Mouse (Mus musculus) ES-E14 (cell line): Measurements from ENCODE around the gene Kcnj10. TPM values are rescaled to one million over a fixed set of nuclear protein-coding genes. Genes with fewer than 3 reads are reported as not detected.

Source experiments
- DNase-seq: peaks from one replicate; pipeline ENCODE4 v3.0.0-alpha.2; 2013; ENCODE audit warnings: low read depth, low spot score
- H3K27ac ChIP-seq: 2 replicates; pipeline ENCODE4 v1.5.1; 2012; ENCODE audit warnings: low read depth, mild to moderate bottlenecking, low read length, moderate library complexity, mixed read lengths; ENCODE audit not compliant: poor library complexity, insufficient read depth, severe bottlenecking
- H3K36me3 ChIP-seq: 2 replicates; pipeline ENCODE4 v1.6.1; 2012; ENCODE audit warnings: mild to moderate bottlenecking, low read length, moderate library complexity, mixed read lengths; ENCODE audit not compliant: control insufficient read depth, poor library complexity, insufficient read depth, severe bottlenecking
- H3K4me1 ChIP-seq, 2 experiments: fragments of 150-350 bp in 1 of 2; sonication (generic) in 1 of 2; 2 replicates each; pipeline ENCODE4 v1.6.1; 2012; ENCODE audit warnings: low read length in 2 of 2, mild to moderate bottlenecking in 1 of 2, mixed read lengths in 1 of 2; ENCODE audit not compliant: control insufficient read depth in 2 of 2, insufficient read depth in 2 of 2, poor library complexity in 1 of 2
- H3K4me3 ChIP-seq, 2 experiments: fragments of 150-350 bp in 1 of 2; sonication (generic) in 1 of 2; 2 replicates each; pipeline ENCODE4 v1.5.1; 2012; ENCODE audit warnings: low read length in 2 of 2, low read depth in 1 of 2, mild to moderate bottlenecking in 1 of 2, mixed read lengths in 1 of 2; ENCODE audit not compliant: insufficient read depth in 1 of 2, poor library complexity in 1 of 2, severe bottlenecking in 1 of 2
- H3K9ac ChIP-seq: 2 replicates; pipeline ENCODE4 v1.6.1; 2012; ENCODE audit warnings: low read depth, mild to moderate bottlenecking, low read length, mixed read lengths; ENCODE audit not compliant: poor library complexity, insufficient read depth, severe bottlenecking
- H3K9me3 ChIP-seq: fragments of 150-350 bp; sonication (generic); 2 replicates; pipeline ENCODE4 v1.6.1; 2012; ENCODE audit warnings: low read depth, mild to moderate bottlenecking, low read length; ENCODE audit not compliant: control insufficient read depth, insufficient read depth
- CHD2 ChIP-seq: IDR thresholded peaks from 2 replicates; pipeline ENCODE4 v1.6.1; 2014; ENCODE audit warnings: mild to moderate bottlenecking, low read depth, low read length, inconsistent platforms
- HCFC1 ChIP-seq: IDR thresholded peaks from 2 replicates; pipeline ENCODE4 v1.6.1; 2012; ENCODE audit warnings: low read length, inconsistent platforms, borderline replicate concordance; ENCODE audit not compliant: insufficient read depth
- MAFK ChIP-seq: IDR thresholded peaks from 2 replicates; pipeline ENCODE4 v1.6.1; 2014; ENCODE audit warnings: mild to moderate bottlenecking, low read depth, low read length, inconsistent platforms; ENCODE audit not compliant: insufficient read depth
- ZC3H11A ChIP-seq: IDR thresholded peaks from 2 replicates; pipeline ENCODE4 v1.6.1; 2012; ENCODE audit warnings: low read depth, mild to moderate bottlenecking, inconsistent platforms, low read length, borderline replicate concordance
- ZNF384 ChIP-seq: IDR thresholded peaks from 2 replicates; pipeline ENCODE4 v1.6.1; 2012; ENCODE audit warnings: low read depth, low read length, inconsistent platforms
- in situ Hi-C, 2 experiments: fragments of 600-800 bp; cut with MboI; formaldehyde crosslinking; loops; one replicate each; pipeline ENCODE4 v1.15.1; 2025; ENCODE audit warnings: low sequenced_read_pairs in 2 of 2, inconsistent platforms in 1 of 2; ENCODE audit not compliant: unreplicated experiment in 2 of 2
- total RNA-seq: library from RNA; depleted of rRNA; stranded (reverse); fragments of 300-350 nt; gene quantifications from 2 replicates; pipeline ENCODE4 v1.2.3, GENCODE M21; 2012

The Kcnj10 gene
- total RNA-seq, 1 experiment: 0.80 TPM

- H3K9ac ChIP-seq: no peak overlapping the region
- H3K9me3 ChIP-seq: no peaks in the 10 kb centered on the region
- in situ Hi-C loops: no loop called here
- no peak for TF ChIP-seq ZNF384
- DNase-seq: no peak
- no peak overlapping the region for H3K4me3 ChIP-seq
- peaks cover 0 to 8% of the 10 kb centered on the region in 2 experiments; a peak in 1 of 4 replicates for H3K4me1 ChIP-seq
- H3K36me3 ChIP-seq: no peaks in the 10 kb centered on the region; the same call in none of the 2 replicates
- no peak overlapping the region for H3K27ac ChIP-seq
These were observed 39.1 kb downstream of the Kcnj10 start for GRCm38 (mm10) chr1:172380066-172380465.

GRCm38 (mm10) chr1:172382090-172382489, 41.1 kb downstream of the Kcnj10 start:
- Histone ChIP-seq H3K36me3 (no peaks in the 10 kb centered on the region; the same call in none of the 2 replicates), H3K4me1 (peaks cover 0 to 8% of the 10 kb centered on the region in 2 experiments; a peak in 1 of 4 replicates), H3K9ac (no peak overlapping the region), H3K4me3 (no peak overlapping the region), H3K9me3 (no peaks in the 10 kb centered on the region), H3K27ac (no peak overlapping the region)
- in situ Hi-C loops: no loop called here
- TF ChIP-seq ZNF384: no peak
- DNase-seq: no peak

GRCm38 (mm10) chr1:172387246-172387645, 46.2 kb downstream of the Kcnj10 start:
- in situ Hi-C loops: no loop called here
- Histone ChIP-seq H3K9ac (no peak overlapping the region), H3K36me3 (no peaks in the 10 kb centered on the region), H3K27ac (no peak overlapping the region), H3K4me1 (0 out of 4 replicates have a peak, but pooled peaks cover 0 to 1% of the 10 kb centered on the region in 2 experiments), H3K9me3 (no peaks in the 10 kb centered on the region), H3K4me3 (no peak overlapping the region)
- DNase-seq: no peak
- TF ChIP-seq ZNF384 (no peak), HCFC1 (no peak), ZC3H11A (no peak), MAFK (no peak), CHD2 (no peak)

DNA sequence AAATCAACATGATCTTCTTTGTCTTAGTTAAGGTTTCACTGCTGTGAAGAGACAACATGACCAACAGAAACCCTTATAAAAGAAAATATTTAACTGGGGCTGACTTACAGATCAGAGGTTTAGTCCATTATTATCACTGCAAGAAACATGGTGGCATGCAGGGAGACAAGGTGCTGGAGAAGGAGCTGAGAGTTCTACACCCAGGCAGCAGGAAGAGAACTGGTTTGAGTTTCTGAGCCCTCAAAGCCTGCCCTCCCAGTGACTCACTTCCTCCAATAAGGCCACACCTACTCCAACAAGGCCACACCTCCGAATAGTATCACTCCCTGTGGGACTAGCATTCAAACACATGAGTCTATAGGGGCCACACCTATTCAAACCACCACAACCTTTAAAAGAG, 49.8 kb downstream of the Kcnj10 start:
- no peak for DNase-seq
- Histone ChIP-seq H3K9me3 (no peaks in the 10 kb centered on the region), H3K4me1 (0 out of 4 replicates have a peak, but pooled peaks cover 0 to 1% of the 10 kb centered on the region in 2 experiments), H3K36me3 (no peaks in the 10 kb centered on the region), H3K9ac (no peak overlapping the region), H3K4me3 (no peak overlapping the region), H3K27ac (no peak overlapping the region)
- TF ChIP-seq HCFC1 (no peak), MAFK (no peak), CHD2 (no peak), ZC3H11A (no peak), ZNF384 (no peak)
- in situ Hi-C loops: no loop called here

GRCm38 (mm10) chr1:172391807-172392581, 51.0 kb downstream of the Kcnj10 start:
- H3K27ac ChIP-seq: no peak overlapping the region
- H3K9me3 ChIP-seq: no peaks in the 10 kb centered on the region
- TF ChIP-seq CHD2: no peak
- TF ChIP-seq ZNF384: no peak
- TF ChIP-seq HCFC1: no peak
- TF ChIP-seq ZC3H11A: no peak
- TF ChIP-seq MAFK: no peak
- 0 out of 4 replicates have a peak, but pooled peaks cover 0 to 1% of the 10 kb centered on the region in 2 experiments for H3K4me1 ChIP-seq
- no peak for DNase-seq
- H3K9ac ChIP-seq: no peak overlapping the region
- in situ Hi-C loops: no loop called here
- H3K36me3 ChIP-seq: no peaks in the 10 kb centered on the region
- H3K4me3 ChIP-seq: no peak overlapping the region
